Mouse (Mus musculus): ENCODE data around the gene Psmd2. TPM values are rescaled to one million over a fixed set of nuclear protein-coding genes. Genes with fewer than 3 reads are reported as not detected.

The Psmd2 gene
- polyA plus RNA-seq (2015; fragmentation: Nextera tagmentation; extraction: Ambion mirVana) = 331 and 341 TPM in 2 replicates

GRCm38 (mm10) chr16:20651076-20651946, at the start of gene Psmd2:
Gene Psmd2, plus strand, starts transcription at chr16:20651652.
- Histone ChIP-seq H3K9me3 (no peaks in the 10 kb centered on the region), H3K4me2 (peak within 1 kb of the TSS; percentile 80), H3K4me1 (peaks cover 15% of the 10 kb centered on the region; the same call in 1 of the 2 replicates), H3K9ac (peak within 1 kb of the TSS; percentile 87), H3K36me3 (peaks cover 26% of the 10 kb centered on the region), H3K27ac (peak within 1 kb of the TSS; percentile 43), H3K4me3 (peak within 1 kb of the TSS; percentile 87), H3K27me3 (no peaks in the 10 kb centered on the region)
- ATAC-seq (ENCODE audit: borderline replicate concordance, extremely low read depth, low FRiP score, low TSS enrichment) = peak; percentile 96
- 2% methylated on average over 46 of the region's 46 CpGs for WGBS

DNA sequence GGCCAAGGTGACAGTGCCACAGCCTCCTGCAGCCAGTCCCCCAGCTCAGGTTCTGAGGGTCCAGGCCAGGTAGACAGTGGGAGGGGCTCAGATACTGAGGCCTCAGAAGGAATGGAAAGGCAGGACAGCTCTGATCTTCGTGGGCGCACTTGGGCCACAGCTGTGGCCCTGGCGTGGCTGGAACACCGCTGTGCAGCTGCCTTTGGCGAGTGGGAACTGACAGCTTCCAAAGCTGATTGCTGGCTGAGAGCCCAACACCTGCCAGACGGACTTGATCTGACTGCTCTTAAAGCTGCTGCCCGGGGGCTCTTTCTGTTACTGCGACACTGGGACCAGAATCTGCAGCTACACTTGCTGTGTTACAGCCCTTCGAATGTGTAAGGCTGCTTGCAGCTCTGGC, 46.7 kb upstream of the Psmd2 start:
- no peak overlapping the region for H3K4me2 ChIP-seq
- 52% methylated on average over 9 of the region's 9 CpGs for WGBS

GRCm38 (mm10) chr16:20610501-20611356, 40.7 kb upstream of the Psmd2 start:
- no peaks in the 10 kb centered on the region for H3K27me3 ChIP-seq
- no peak; the same call in 1 of the 2 replicates for ATAC-seq (ENCODE audit: borderline replicate concordance, extremely low read depth, low FRiP score, low TSS enrichment)
- peak overlapping the region; percentile 57 for H3K27ac ChIP-seq
- under 1% methylated on average over 28 of the region's 28 CpGs for WGBS
- peaks cover 19% of the 10 kb centered on the region; the same call in 1 of the 2 replicates for H3K4me1 ChIP-seq
- H3K4me3 ChIP-seq = peak overlapping the region; percentile 83
- peaks cover 20% of the 10 kb centered on the region for H3K36me3 ChIP-seq
- H3K9me3 ChIP-seq = no peaks in the 10 kb centered on the region
- peak overlapping the region; percentile 79 for H3K4me2 ChIP-seq
- peak overlapping the region; percentile 74 for H3K9ac ChIP-seq

More for the DNA sequence above, 46.7 kb upstream of the Psmd2 start:
- Histone ChIP-seq H3K27ac (no peak overlapping the region), H3K9me3 (no peaks in the 10 kb centered on the region), H3K27me3 (no peaks in the 10 kb centered on the region), H3K4me3 (no peak overlapping the region), H3K36me3 (peaks cover 30% of the 10 kb centered on the region), H3K4me1 (peaks cover 3% of the 10 kb centered on the region; the same call in 1 of the 2 replicates), H3K9ac (no peak overlapping the region)
- no peak for ATAC-seq (ENCODE audit: borderline replicate concordance, extremely low read depth, low FRiP score, low TSS enrichment)

- H3K27me3 ChIP-seq = no peaks in the 10 kb centered on the region
- H3K9me3 ChIP-seq = no peaks in the 10 kb centered on the region
- 2% methylated on average over 41 of the region's 41 CpGs for whole genome bisulfite sequencing
- H3K4me1 ChIP-seq = peaks cover 19% of the 10 kb centered on the region; the same call in 1 of the 2 replicates
- peak within 1 kb of the TSS; percentile 79 for H3K4me2 ChIP-seq
- peak within 1 kb of the TSS; percentile 57 for H3K27ac ChIP-seq
- peaks cover 11% of the 10 kb centered on the region for H3K36me3 ChIP-seq
- peak within 1 kb of the TSS; percentile 83 for H3K4me3 ChIP-seq
- peak; percentile 97 for ATAC-seq (ENCODE audit: borderline replicate concordance, extremely low read depth, low FRiP score, low TSS enrichment)
- peak within 1 kb of the TSS; percentile 74 for H3K9ac ChIP-seq
Measured at GRCm38 (mm10) chr16:20611357-20612227, 39.9 kb upstream of the Psmd2 start, which contains the start of the genes Eef1akmt4, Gm49333 and Alg3. Gene Eef1akmt4, plus strand, starts transcription at chr16:20611593. Gene Gm49333, plus strand, starts transcription at chr16:20611610. Gene Alg3, minus strand, starts transcription at chr16:20611735.

DNA sequence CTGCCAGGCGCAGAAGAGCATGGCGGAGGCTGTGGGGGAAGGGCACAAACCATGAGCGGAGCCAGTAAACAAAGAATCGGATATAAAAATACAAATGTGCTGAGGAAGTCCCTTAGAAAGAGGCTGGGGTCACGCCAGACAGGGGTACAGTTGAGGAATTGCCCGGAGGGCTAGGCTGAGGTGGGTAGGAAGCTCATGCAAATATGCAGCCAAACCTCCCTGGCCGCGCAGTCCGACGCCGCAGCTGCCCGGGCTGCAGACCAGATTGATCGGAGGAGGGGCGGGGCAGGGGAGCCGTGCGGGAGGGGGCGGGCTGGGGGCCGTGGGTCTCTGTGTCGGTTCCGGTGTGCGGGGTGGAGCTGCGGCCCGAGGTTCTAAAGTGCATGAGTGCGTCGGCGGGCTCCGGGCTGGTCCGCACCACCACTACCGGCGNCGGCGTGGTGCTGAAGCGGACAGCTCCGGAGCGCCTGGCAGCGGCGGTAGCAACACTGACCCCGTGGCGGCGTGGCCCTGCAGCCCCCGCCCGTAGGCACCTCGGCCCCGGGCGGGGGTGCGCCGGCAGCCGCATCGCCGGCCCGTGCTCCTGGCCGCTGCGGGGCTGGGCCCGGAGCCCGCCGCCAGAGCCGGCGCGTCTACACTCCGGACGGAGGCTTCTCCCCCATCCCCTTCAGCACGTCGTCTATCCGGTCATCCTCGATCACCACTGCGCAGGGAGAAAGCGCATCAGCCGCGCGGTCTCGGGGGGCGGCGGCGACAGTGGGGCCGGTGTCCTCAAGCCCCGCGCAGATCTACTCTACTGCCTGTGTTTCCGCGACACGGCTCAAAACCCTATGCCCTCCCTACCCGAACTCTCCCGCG, 31.7 kb upstream of the Psmd2 start:
- 2% methylated on average over 82 of the region's 83 CpGs for WGBS
- Histone ChIP-seq H3K4me1 (peaks cover 33% of the 10 kb centered on the region), H3K4me2 (peak overlapping the region; percentile 100), H3K4me3 (peak overlapping the region; percentile 81), H3K36me3 (0 out of 2 replicates have a peak, but pooled peaks cover 2% of the 10 kb centered on the region), H3K27me3 (peaks cover 34% of the 10 kb centered on the region), H3K27ac (no peak overlapping the region), H3K9me3 (no peaks in the 10 kb centered on the region), H3K9ac (no peak overlapping the region)
- peak; percentile 34; the same call in 1 of the 2 replicates for ATAC-seq (ENCODE audit: borderline replicate concordance, extremely low read depth, low FRiP score, low TSS enrichment)

GRCm38 (mm10) chr16:20620399-20620735, 31.1 kb upstream of the Psmd2 start:
- H3K27ac ChIP-seq = no peak overlapping the region
- 0 out of 2 replicates have a peak, but pooled peaks cover 2% of the 10 kb centered on the region for H3K36me3 ChIP-seq
- no peaks in the 10 kb centered on the region for H3K9me3 ChIP-seq
- peaks cover 33% of the 10 kb centered on the region for H3K4me1 ChIP-seq
- H3K4me2 ChIP-seq = peak overlapping the region; percentile 100
- H3K4me3 ChIP-seq = peak overlapping the region; percentile 81
- H3K27me3 ChIP-seq = peaks cover 34% of the 10 kb centered on the region
- no peak for ATAC-seq (ENCODE audit: borderline replicate concordance, extremely low read depth, low FRiP score, low TSS enrichment)
- WGBS = 0% methylated on average over 9 of the region's 9 CpGs
- no peak overlapping the region; the same call in 1 of the 2 replicates for H3K9ac ChIP-seq

DNA sequence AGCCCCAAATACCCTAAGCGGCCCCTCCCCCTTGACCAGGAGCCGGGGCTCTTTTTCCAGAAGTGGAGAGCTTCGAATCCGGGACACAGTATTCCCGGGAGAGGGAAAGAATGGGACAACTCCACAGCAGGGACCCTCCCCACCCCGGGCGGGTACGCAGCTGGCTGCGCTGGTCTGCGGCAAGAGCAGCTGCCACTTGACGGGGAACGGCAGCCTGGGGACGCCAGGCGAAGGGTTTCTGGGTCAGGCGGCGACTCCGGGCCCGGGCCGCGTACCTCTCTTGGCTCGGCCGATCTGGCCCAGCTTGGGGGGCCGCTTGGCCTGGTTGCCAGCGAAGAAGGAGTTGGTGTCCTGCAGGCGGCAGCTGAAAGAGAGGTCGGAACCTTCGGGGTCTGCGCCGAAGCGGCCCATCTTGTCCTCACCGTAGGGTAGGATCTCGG, 30.7 kb upstream of the Psmd2 start:
- 0 out of 2 replicates have a peak, but pooled peaks cover 2% of the 10 kb centered on the region for H3K36me3 ChIP-seq
- H3K4me3 ChIP-seq = peak overlapping the region; percentile 81
- H3K4me2 ChIP-seq = peak overlapping the region; percentile 100
- H3K4me1 ChIP-seq = peaks cover 33% of the 10 kb centered on the region
- no peaks in the 10 kb centered on the region for H3K9me3 ChIP-seq
- no peak overlapping the region for H3K27ac ChIP-seq
- 2% methylated on average over 32 of the region's 32 CpGs for WGBS
- H3K9ac ChIP-seq = peak overlapping the region; percentile 66
- peaks cover 34% of the 10 kb centered on the region for H3K27me3 ChIP-seq
- ATAC-seq (ENCODE audit: borderline replicate concordance, extremely low read depth, low FRiP score, low TSS enrichment) = peak; percentile 8; the same call in 1 of the 2 replicates

- H3K4me3 ChIP-seq = peak within 1 kb of the TSS; percentile 81
- 2% methylated on average over 73 of the region's 92 CpGs for WGBS
- H3K4me1 ChIP-seq = peaks cover 33% of the 10 kb centered on the region
- H3K27me3 ChIP-seq = peaks cover 34% of the 10 kb centered on the region
- H3K4me2 ChIP-seq = peak within 1 kb of the TSS; percentile 100
- peak; percentile 62 for ATAC-seq (ENCODE audit: borderline replicate concordance, extremely low read depth, low FRiP score, low TSS enrichment)
- H3K27ac ChIP-seq = peak within 1 kb of the TSS; percentile 64
- no peaks in the 10 kb centered on the region for H3K9me3 ChIP-seq
- H3K9ac ChIP-seq = peak within 1 kb of the TSS; percentile 66
- H3K36me3 ChIP-seq = 0 out of 2 replicates have a peak, but pooled peaks cover 2% of the 10 kb centered on the region
Measured at GRCm38 (mm10) chr16:20621191-20621990, 30.1 kb upstream of the Psmd2 start, which contains the start of gene Camk2n2. Gene Camk2n2, minus strand, starts transcription at chr16:20621287.

GRCm38 (mm10) chr16:20621991-20622685, 29.3 kb upstream of the Psmd2 start:
- peak overlapping the region; percentile 66 for H3K9ac ChIP-seq
- under 1% methylated on average over 34 of the region's 37 CpGs for WGBS
- peak; percentile 73 for ATAC-seq (ENCODE audit: borderline replicate concordance, extremely low read depth, low FRiP score, low TSS enrichment)
- peak overlapping the region; percentile 100 for H3K4me2 ChIP-seq
- peaks cover 33% of the 10 kb centered on the region for H3K4me1 ChIP-seq
- H3K27ac ChIP-seq = peak overlapping the region; percentile 64
- H3K27me3 ChIP-seq = peaks cover 34% of the 10 kb centered on the region
- H3K9me3 ChIP-seq = no peaks in the 10 kb centered on the region
- H3K4me3 ChIP-seq = peak overlapping the region; percentile 81
- H3K36me3 ChIP-seq = 0 out of 2 replicates have a peak, but pooled peaks cover 2% of the 10 kb centered on the region
